Mouse (Mus musculus) mouse trophoblast stem cell (cell line): ENCODE data around the gene Prss44.
"Not testable (repeated sequence)": the region's sequence is repeated elsewhere in the genome, so short reads cannot be mapped to it uniquely, and the experiment has no call there.

ENCODE experiments used
- in situ Hi-C, 2 experiments: fragments of 300-500 bp; cut with MseI, MboI; formaldehyde crosslinking; loops; 2 replicates in 1 of 2; 3 replicates in 1 of 2; pipeline ENCODE4 v1.15.1; 2025

Prss44 gene

DNA sequence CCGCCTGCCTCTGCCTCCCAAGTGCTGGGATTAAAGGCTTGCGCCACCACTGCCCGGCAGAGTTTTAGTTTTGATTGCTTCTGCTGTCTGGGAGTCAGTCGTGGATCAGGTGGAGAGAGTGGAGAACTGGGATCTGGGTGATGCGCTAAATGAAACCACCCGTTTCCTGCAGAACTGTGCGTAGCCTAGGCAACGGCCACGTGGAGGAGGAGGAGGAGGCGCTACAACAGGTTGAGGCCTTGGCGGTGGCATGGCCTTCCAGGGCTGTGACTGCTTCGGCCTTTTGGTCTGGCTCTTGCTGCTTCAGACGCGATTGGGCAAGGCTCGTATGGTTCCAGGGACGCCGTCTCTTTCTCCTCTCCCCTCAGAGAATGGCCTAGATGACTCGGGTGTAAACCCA, at the start of gene Prss44:
Prss44 (plus strand) TSS at position 206 of the 400 bp plus-strand sequence.
- in situ Hi-C loops = no loop called here

DNA sequence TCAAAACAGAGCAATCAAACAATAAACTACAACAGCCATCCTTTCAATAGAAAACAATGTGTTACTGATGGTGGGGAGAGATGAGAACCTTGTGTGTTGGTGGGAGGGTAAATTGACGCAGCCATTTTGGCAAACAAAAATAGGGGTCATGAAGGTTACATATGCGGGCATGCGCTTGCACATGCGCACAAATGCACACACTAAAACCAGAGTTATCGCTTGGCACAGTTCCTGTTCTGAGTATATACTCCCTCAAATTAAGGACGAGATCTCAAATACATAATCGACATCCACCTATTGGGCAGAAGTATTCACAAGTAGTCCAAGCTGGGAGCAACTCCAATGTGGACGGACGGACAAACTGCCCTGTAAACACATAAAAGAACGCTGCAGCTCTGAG, 41.5 kb upstream of the Prss44 start:
- in situ Hi-C loops = no loop called here

DNA sequence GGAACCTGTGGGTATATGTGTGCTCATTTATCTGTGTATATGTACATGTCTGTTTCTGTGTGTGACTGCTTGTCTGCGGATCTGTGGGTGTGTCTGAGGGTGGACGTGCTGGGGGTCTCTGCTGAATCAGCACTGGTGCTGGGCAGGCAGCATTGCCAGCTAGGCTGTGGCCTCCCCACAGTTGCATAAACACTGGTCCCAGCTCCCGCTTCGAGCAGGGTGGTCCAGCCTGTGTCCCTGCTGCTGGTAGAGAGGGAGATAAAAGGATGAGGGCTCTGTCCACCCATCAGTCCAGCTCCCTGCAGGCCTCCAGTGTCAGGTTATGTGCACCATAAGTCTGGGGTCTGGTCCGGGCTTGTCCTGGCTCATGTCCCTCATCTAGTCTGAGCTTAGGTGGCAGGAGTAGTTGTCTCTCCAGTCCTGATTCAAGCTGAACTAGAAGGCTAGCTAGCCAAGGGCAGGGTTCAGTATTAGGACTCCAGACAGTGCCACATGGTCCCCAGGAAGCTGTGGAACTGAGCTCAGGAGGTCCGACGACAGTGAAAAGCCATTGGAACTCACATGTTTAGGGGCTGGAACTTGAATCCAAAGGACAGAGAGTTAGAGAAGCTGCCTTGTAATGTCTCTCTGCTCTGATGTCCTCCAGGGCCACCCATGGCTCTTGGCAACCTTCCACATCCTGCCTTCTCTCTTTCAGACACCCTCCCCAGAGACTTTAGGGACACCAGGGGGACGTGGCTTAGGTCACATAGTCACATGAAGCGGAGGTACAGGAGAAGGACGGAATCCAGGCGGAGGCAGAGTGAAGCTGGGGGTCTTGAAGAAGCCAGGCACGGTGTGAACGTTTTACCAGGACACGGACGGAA, 39.2 kb upstream of the Prss44 start:
- in situ Hi-C loops = no loop called here

DNA sequence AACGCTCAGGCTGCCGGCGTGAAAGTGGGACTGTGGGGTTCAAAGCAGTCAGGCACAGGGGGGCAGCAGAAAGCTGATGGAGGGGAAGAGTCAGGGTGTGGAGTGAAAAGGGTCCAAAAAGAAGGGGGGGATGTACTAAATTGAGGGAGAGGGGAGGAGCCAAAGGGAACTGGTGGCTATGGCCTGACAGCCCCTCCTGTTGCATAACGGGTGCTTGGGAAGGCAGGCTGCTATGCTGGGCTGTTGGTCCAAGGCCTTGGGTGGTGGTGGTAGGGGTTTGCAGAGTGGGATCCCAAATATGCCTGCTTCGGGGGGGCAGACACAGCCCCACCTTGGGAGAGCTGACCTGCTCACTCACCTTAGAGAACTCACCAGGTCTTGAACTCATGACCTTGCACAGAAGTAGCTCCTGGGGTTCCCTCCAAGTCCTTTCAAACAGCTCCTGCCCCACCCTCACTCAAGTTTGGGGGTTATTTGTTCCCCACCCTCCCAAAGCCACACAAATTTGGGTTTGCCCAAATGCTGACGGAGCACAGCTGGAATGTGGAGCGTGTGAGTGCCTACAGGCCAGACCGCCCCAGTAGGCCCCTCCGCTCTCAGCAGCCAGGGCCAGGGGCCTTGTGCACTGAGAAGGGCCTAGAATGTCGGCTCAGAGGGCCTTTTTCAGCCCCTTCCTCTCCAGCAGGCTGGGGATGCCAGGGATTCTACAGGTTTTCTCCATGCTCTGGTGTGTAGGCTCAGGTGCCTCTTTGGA, 38.3 kb upstream of the Prss44 start:
- in situ Hi-C loops = no loop called here

DNA sequence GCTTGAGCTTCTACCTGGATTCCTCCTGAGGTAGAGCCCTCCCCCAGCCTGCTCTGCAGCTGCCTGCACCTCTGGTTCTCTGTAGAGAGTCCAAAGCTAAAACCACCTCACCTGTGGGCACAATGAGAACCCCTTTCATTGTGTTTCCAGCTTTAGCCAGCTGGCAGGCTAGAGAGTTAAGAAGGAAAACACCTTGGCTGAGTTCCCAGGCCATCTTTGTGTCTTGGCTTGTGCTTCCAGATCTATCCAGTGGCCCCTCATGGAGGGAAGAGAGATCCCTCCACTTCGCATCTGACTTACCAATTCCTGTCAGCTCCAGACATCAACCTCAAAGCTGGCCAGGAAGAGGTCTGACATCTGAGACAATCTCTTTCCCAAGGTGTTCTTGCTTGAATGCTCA, 35.7 kb upstream of the Prss44 start:
- in situ Hi-C loops = no loop called here

DNA sequence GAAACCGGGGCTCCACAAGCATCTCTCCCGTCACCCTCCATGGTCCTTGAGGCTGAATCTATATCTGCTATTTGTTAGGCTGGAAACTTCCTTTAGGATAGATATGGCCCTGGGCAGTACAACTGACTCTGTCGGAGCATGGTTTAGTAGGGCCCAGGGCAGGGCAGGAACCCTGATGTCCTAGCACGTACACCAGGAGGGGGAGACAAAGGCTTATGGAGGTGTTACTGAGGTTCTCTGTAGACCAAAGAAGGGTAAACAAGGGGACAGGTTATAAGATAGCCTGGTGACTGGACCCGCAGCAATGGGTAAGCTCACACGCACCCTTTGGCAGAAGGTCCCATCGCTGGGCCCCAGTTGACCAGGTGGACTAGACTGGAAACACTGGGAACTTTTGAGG, 35.2 kb upstream of the Prss44 start:
- in situ Hi-C loops = no loop called here

DNA sequence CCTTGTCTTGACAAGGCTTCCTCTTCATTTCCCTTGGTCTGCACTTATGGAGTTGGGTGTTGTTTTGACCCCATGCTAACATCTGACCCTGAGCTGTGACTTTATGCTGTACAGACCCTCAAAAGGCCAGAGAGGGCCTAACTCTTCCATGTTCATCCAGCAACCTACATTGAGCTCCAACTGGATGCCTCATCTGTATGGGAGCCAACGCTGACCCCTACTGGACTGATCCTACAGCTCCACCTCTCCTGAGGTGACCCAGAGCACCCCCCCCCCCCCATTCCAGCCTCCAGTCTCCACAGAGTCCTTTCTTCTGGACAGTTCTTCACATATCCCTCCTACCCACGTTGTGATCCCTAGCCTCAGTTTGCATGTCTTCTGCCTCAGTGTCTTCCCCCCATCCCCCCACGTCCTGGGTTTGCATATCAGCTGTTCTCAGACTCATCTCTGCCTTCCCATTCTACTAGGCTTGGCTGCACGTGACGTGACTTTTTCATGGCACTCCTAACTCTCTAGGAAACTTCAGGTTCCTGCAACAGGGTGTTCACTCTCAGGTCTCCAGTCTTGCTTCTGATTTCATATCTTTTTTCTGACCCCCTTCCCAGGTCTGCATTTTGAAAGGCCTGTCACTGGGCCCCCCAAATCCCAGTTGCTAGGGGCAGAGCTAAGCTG, 34.4 kb upstream of the Prss44 start:
- in situ Hi-C loops = no loop called here

DNA sequence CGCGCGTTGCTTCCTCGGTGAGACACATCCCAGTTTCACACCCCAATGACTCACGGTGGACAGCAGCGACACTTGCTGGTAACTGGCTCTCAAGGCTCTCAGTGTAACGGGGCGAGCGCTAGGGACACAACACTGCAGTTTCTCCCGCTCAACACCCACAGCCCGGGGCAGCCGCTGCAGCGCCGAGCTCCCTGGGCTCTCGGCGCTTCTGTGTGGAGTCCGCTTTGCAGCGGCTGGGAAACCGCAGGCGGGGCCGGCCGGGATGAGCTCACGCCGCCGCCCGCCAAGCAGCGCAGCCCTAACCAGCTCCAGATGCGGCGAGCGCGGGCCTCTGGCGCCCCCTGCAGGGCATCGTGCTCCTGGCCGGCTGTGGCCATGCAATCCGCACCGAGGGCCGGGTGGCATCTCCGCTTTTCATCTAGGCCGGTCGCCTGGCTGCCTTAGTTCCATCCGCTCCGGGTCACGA, 32.5 kb upstream of the Prss44 start:
- in situ Hi-C loops = loop anchor here (5.0 to 10.0 kb wide), 2 partner anchors 64 to 94 kb away; partner anchors contain the start of gene Als2cl (in 1 of the 2)

DNA sequence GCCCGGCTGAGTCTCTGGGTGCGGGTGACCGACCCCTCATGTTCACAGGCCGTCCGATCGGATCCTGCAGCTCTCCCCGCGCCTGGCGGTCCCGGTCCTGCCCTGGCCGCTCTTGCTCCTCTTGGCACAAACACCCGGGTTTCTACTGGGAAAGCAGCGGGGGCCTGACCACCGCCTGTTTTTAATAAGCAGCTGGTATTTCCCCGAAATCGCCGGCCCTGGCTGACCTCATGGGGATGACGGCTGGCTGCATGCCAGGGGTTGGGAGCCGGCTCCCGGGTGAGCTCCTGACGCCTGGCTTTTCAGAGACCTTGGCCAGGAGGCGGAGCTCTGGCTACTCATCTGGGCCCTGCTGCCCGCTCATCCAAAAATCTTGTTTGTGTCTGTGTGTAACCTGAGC, 32.1 kb upstream of the Prss44 start:
- in situ Hi-C loops = loop anchor here (5.0 to 10.0 kb wide), 2 partner anchors 64 to 93 kb away; partner anchors contain the start of gene Als2cl (in 1 of the 2)

DNA sequence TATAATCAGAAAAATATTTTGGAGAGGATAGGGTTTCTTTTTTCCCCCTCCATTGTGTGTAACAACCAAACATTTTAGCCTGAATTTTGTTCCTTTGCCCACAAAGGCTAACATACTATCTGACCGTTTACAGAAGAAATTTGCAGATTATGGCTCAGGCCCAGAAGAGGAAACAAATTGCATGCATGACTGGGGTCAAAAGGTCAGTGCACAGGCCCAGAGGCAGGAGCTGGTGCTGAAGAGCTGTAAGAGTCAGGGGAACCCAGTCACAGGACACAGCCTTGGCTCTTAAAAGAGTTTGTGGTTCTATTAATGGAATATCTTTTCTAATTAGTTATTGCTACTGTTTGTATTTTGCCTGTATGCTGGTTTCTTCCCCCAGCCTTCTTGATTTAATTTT, 30.2 kb upstream of the Prss44 start:
- in situ Hi-C loops = loop anchor here (5.0 to 10.0 kb wide), 2 partner anchors 66 to 91 kb away; partner anchors contain the start of gene Als2cl (in 1 of the 2)

DNA sequence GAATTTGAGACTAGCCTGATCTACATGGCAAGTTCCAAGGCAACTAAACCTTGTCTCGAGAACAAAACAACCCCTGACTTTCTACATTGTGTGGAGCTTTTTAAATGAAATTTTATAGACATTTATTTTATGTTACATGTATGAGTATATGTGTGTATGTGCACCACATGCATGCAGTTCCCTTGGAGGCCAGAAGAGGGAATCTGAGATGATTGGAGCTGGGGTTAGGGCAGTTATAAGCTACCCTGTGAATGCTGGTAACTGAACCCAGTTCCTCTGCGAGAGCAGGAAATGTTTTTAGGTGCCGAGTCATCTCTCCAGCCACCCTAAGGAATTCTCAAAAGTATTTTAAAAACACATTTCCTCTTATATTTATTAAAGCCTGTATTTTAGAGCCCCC, 25.6 kb upstream of the Prss44 start:
- in situ Hi-C loops = loop anchor here in 1 of 2 experiments (10.0 kb wide), 1 partner anchor 87 kb away; the partner anchor contains the start of gene Als2cl

DNA sequence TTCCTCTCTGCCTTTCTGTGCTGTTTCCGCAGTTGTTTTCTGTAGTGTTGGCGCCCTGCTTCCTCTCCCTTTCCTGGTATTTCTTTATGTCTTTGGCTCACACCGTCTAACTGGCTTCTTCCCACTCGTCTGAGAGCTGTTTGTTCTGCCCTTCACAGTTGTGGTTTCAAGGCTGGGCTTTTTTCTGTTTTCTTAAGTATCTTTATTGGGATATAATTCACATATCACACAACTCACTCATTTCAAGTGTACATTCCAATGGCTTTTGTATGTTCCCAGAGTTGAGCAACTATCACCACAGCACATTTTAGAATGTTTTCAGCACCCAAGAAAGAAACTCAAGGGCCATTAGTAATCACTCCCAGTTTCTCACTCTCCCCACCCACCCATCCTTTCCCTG, 23.3 kb upstream of the Prss44 start:
- in situ Hi-C loops = loop anchor here in 1 of 2 experiments (5.0 kb wide), 1 partner anchor 82 kb away; no protein-coding TSS in a partner anchor

DNA sequence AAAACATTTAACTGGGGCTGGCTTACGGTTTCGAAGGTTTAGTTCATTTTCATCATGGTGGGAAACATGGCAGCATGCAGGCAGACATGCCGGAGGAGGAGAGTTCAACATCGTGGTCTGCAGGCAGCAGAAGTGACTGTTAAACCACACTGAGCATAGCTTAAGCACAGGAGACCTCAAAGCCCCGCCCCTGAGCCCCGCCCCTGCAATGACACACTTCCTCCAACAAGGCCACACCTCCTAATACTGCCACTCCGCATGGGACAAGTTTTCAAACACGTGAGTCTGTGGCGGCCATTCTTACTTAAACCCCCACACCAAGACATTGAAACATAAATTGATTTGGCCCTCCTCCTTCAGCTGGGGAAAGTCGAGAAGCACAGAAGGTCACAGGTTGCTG, 16.8 kb upstream of the Prss44 start:
- in situ Hi-C loops = no loop called here

DNA sequence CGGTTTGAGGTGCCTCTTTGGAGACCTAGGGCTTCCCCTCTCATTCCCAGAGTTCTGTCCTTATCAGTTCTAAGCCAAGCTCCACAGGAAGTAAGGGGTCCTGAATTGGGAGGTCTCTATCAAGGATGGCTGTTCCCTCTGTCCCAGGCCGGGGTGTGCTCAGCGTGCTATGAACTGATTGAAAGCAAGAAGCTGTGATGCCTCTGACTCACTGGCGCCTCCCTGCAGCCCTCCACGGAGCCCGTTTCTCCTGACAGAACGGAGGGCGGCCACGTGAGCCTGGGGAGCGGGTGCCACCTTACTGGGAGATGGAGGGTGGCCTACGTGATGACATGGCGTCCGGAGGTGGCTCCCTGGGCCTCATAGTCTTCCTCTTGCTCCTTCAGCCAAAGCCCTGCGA, 15.9 kb upstream of the Prss44 start, which contains the start of gene Prss42:
Prss42 (plus strand) TSS at position 301 of the 400 bp plus-strand sequence.
- in situ Hi-C loops = no loop called here

DNA sequence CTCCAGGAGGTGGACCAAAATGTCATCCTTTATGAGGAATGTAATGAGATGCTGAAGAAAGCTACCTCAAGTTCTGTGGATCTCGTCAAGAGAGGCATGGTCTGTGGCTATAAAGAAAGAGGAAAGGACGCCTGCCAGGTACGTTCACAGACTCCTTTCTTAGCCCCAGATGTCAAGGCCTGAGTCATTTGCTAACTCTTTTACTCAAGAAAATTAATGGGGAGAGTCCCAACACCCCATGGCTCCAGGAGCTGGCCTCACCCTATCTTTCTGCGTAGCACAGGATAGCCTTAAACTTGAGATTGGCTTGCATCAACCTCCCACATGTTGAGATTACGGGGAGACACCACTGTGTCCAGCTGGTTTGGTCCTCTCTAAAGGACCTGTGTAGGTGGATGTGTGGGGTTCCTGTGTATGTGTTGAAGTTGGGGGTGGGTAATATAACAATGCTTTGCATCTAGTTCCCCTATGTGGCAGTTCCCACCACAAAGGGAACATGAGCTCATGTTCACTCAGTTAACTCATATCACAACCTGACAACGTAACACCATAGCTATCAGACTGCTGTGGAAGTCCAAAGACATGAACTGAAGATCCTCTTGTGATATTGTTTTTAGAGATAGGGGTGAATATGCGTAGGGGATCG, 12.8 kb upstream of the Prss44 start:
- in situ Hi-C loops = no loop called here

DNA sequence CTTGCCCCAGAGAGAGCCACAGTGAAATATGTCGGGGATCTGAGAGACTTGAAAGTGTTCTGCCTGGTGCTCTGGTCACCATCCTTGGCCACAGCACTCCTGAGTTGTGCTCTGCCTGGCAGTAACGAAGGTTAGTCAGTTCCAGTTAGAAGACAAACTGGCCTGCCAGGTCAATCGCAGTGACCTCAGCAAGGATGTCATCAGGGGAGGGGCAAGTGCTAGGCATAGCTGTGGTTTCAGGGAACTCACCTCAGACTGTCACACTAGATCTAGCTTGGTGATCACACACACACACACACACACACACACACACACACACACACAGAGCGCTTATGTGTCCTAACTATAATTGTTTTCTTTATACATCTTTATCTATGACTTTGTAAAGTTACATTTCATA, 10.5 kb upstream of the Prss44 start:
- in situ Hi-C loops = no loop called here

DNA sequence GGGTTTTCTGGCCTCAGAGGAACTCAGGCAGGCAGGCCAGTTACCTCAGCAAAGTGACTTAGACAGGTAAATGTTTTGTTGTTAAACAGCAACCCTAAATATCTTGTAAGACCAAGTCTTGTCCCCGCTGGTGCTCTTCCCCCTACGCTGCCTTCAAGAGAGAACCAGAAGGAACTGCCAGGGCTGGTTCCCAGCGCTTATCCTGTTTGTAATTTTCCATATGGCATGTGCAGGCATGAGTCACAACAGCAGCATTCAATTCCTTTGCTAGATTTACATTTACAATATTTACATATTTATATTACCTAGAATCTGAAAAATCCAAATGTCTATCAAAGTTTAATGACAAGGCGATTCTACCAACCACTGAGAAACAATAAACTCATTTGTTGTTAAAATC, 3.7 kb upstream of the Prss44 start:
- in situ Hi-C loops = no loop called here

DNA sequence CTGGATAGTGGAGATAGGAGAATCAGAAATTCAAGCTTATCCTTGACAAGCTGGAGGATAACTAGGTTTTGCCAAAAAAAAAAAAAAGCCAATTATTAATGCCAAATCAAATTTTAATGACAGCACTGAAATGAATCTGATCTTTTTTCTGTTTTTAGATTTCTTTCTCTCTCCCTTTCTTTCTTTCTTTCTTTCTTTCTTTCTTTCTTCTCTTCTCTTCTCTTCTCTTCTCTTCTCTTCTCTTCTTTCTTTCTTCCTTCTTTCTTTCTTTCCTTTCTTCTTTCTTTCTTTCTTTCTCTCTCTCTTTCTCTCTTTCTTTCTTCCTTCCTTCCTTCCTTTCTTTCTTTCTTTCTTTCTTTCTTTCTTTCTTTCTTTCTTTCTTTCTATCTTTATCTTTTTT, 6.8 kb downstream of the Prss44 start:
- in situ Hi-C loops = not testable (repeated sequence)

DNA sequence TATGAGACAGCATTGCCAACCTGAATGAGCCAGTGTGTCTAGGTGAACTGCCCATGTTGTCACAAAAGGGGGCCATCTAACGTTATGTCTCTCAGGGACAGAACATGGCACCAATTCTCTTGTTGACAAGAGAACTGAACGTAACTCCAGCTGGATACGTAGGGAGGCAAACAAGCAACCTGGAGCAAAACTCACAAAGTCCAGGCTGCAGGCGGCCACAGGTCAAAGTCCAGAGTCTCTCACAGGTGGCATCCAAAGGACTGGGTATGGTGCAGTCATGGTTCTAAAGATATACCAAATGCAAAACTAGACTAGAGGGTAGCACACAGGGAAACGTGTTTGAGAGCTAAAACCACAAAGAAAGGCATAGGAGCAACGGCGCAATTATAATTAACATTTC, 7.6 kb downstream of the Prss44 start:
- in situ Hi-C loops = no loop called here

DNA sequence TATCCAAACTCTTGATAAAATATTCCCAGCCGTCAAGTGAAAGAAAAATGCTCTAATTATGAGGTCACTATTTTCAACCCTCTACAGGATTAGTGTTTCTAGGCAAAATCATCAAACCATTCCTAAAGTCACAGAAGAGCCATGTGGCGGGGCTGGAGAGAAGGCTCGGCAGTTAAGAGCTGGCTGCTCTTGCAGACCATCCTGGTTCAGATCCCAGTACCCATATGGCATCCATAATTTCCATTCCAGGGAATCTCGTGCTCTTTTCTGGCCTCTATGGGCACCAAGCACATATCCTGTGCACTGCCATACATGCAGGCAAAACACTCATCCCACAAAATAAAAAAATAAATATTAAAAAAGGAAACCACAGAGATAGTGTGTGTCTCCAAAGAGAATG, 11.6 kb downstream of the Prss44 start:
- in situ Hi-C loops = no loop called here

DNA sequence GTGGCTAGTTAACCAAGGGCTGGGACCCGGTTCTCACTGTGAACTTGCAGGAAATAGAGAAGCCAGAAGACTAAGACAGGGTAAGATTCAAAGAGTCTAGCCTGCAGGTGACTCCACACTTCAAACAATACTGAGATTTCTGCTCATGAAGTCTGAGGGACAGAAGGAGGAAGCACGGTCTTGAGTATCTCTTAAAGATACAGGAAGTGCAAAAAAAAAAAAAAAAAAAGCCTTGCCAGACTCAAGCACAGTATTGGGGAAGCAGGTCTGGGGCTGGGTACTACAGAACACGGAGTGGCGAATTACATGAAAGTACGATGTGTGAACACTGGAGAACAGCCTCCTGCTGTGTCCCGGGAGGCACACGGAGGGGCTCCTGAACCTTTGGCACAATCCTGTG, 12.0 kb downstream of the Prss44 start:
- in situ Hi-C loops = no loop called here
